Mouse (Mus musculus) myocyte (in vitro differentiated cells): ENCODE results near the gene Sv2c.

ENCODE experiments used
- CEBPB ChIP-seq: IDR thresholded peaks from 2 replicates; pipeline ENCODE4 v1.6.1; 2011; ENCODE audit warnings: mild to moderate bottlenecking, moderate library complexity; ENCODE audit not compliant: poor library complexity, insufficient read depth, severe bottlenecking
- E2F4 ChIP-seq: IDR thresholded peaks from one replicate; pipeline ENCODE4 v1.6.1; 2011; ENCODE audit warnings: mild to moderate bottlenecking, control low read depth, moderate library complexity; ENCODE audit not compliant: insufficient read depth
- MAX ChIP-seq: IDR thresholded peaks from one replicate; pipeline ENCODE4 v1.6.1; 2011; ENCODE audit warnings: low read depth, mild to moderate bottlenecking, control low read depth
- MYOD1 ChIP-seq, 3 experiments: IDR thresholded peaks; one replicate each; pipeline ENCODE4 v1.6.1; 2011; ENCODE audit warnings: control low read depth in 2 of 3, low read depth in 2 of 3, mild to moderate bottlenecking in 2 of 3, moderate library complexity in 1 of 3; ENCODE audit not compliant: insufficient read length in 2 of 3, control insufficient read depth in 1 of 3
- POLR2A ChIP-seq: IDR thresholded peaks from one replicate; pipeline ENCODE4 v1.6.1; 2011; ENCODE audit warnings: low read depth, mild to moderate bottlenecking, control low read depth, moderate library complexity; ENCODE audit not compliant: insufficient read length
- POLR2AphosphoS2 ChIP-seq: IDR thresholded peaks from one replicate; pipeline ENCODE4 v1.6.1; 2011; ENCODE audit warnings: low read depth, control low read depth; ENCODE audit not compliant: insufficient read length
- REST ChIP-seq: IDR thresholded peaks from one replicate; pipeline ENCODE4 v1.6.1; 2011; ENCODE audit warnings: mild to moderate bottlenecking, control low read depth, moderate library complexity; ENCODE audit not compliant: insufficient read depth, insufficient read length
- SRF ChIP-seq: IDR thresholded peaks from one replicate; pipeline ENCODE4 v1.6.1; 2011; ENCODE audit warnings: low read depth; ENCODE audit not compliant: control insufficient read depth, insufficient read length
- TCF12 ChIP-seq: IDR thresholded peaks from one replicate; pipeline ENCODE4 v1.6.1; 2011; ENCODE audit warnings: mild to moderate bottlenecking, control low read depth; ENCODE audit not compliant: poor library complexity, insufficient read depth, severe bottlenecking
- USF1 ChIP-seq: IDR thresholded peaks from one replicate; pipeline ENCODE4 v1.6.1; 2011; ENCODE audit warnings: low read depth, mild to moderate bottlenecking, control low read depth, moderate library complexity

DNA sequence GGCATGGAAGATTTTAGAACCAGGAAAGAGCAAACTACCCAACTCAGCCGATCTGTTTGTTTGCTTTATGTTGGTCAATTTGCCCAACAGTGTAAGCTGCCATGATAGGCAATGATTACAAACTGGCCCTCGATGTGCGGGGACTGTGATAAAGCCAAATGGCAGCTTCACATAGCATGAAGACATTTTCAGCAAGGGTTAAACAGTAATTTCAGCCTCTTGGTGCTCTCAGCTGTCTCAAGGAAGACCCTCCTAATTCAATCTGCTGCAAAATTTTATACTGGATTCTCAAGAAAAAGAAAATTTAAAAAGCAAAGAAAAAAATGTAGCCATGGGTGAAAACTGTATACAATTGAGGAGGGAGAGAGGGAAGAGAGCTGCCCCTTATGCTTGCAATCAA, 3.3 kb downstream of the Sv2c start:
- no peak for TF ChIP-seq USF1
- TF ChIP-seq POLR2A, result no peak
- TF ChIP-seq E2F4, result no peak
- TF ChIP-seq POLR2AphosphoS2, result no peak
- no peak for TF ChIP-seq MAX
- TF ChIP-seq REST, result no peak
- TF ChIP-seq CEBPB, result no peak
- TF ChIP-seq SRF, result no peak
- TF ChIP-seq TCF12, result no peak
- no peak for TF ChIP-seq MYOD1 (IDR thresholded peaks at IDR 0.05; ENCODE audit: control insufficient read depth in 1 of 3, insufficient read length in 2 of 3, low read depth in 2 of 3)
